Mouse (Mus musculus) cortical plate, adult 2 months (tissue): ENCODE measurements around the gene Proca1.

Source experiments
- CTCF ChIP-seq: fragments of 200-500 bp; IDR thresholded peaks from 2 replicates; pipeline ENCODE4 v1.5.1; 2011; ENCODE audit warnings: mild to moderate bottlenecking, control low read depth, low read length; ENCODE audit not compliant: insufficient read depth; ENCODE audit errors: extremely low read depth
- POLR2A ChIP-seq: fragments of 200-500 bp; IDR thresholded peaks from 2 replicates; pipeline ENCODE4 v1.6.1; 2011; ENCODE audit warnings: mild to moderate bottlenecking, low read length, control low read depth; ENCODE audit not compliant: insufficient read depth; ENCODE audit errors: extremely low read depth

DNA sequence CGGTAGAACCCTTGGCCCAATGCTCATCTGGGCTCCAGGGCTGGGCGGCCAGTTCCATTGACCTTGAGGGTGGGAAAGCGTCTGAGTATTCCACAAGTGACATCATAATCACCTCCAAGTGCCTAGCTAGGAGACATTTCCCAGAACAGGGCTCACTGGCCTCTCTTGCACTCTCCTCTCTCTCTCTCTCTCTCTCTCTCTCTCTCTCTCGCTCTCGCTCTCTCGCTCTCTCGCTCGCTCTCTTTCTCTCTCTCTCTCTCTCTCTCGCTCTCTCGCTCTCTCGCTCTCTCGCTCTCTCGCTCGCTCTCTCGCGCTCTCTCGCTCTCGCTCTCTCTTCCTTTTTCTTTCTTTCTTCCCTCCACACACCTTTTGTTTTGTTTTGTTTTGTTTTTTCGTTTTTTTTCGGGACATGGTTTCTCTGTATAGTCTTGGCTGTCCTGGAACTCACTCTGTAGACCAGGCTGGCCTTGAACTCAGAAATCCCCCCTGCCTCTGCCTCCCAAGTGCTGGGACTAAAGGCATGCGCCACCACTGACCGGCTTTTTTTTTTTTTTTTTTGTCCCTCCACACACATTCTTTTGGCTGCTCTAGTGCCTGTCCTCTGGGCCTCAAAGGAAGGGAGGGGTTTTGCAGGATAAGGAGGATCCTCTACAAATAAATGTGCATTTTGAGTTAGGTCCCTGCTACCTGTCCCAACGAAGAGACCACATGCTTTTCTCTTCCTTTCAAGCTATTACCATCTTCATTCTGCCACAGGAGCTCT lies 2.1 kb downstream of the Proca1 start:
- TF ChIP-seq CTCF (no peak), POLR2A (no peak)
